Mouse (Mus musculus) heart, postnatal 0 days (tissue): ENCODE results near the gene Wt1. TPM values are rescaled to one million over a fixed set of nuclear protein-coding genes. Genes with fewer than 3 reads are reported as not detected.
A peak's percentile ranks its signal among the peaks of the same experiment; 100 is the strongest.

Source experiments
- ATAC-seq: fragments of 200-750 bp; cut with Nextera tagmentation; 2 replicates; pipeline ENCODE4 v1.8.0; 2017; ENCODE audit warnings: low read depth, moderate number of reproducible peaks, moderate library complexity; ENCODE audit not compliant: insufficient read depth
- DNase-seq: peaks from one replicate; pipeline ENCODE4 v3.0.0-alpha.2; 2016; ENCODE audit warnings: low spot score
- H3K27ac ChIP-seq: fragments of 300-500 bp; sonication (generic); 2 replicates; pipeline ENCODE4 v1.5.1; 2014; ENCODE audit warnings: low read depth, mild to moderate bottlenecking
- H3K27me3 ChIP-seq: fragments of 300-500 bp; sonication (generic); 2 replicates; pipeline ENCODE4 v1.6.1; 2014; ENCODE audit warnings: low read length, mixed read lengths; ENCODE audit not compliant: control insufficient read depth, insufficient read depth
- H3K36me3 ChIP-seq: fragments of 300-500 bp; sonication (generic); replicated peaks from 2 replicates; pipeline ENCODE4 v1.6.1; 2014; ENCODE audit warnings: low read length, mixed read lengths; ENCODE audit not compliant: control insufficient read depth, insufficient read depth
- H3K4me1 ChIP-seq: fragments of 300-500 bp; sonication (generic); 2 replicates; pipeline ENCODE4 v1.6.1; 2014; ENCODE audit warnings: antibody characterized with exemption; ENCODE audit not compliant: control insufficient read depth, insufficient read depth
- H3K4me2 ChIP-seq: fragments of 300-500 bp; sonication (generic); 2 replicates; pipeline ENCODE4 v1.6.1; 2014; ENCODE audit warnings: low read depth, mild to moderate bottlenecking, low read length, moderate library complexity
- H3K4me3 ChIP-seq: fragments of 300-500 bp; sonication (generic); 2 replicates; pipeline ENCODE4 v1.5.1; 2014; ENCODE audit warnings: low read depth, low read length
- H3K9ac ChIP-seq: fragments of 300-500 bp; sonication (generic); replicated peaks from 2 replicates; pipeline ENCODE4 v1.6.1; 2014; ENCODE audit warnings: low read depth, low read length, mixed read lengths
- H3K9me3 ChIP-seq: fragments of 300-500 bp; sonication (generic); replicated peaks from 2 replicates; pipeline ENCODE4 v1.6.1; 2016; ENCODE audit warnings: low read length; ENCODE audit not compliant: control insufficient read depth
- CTCF ChIP-seq: IDR thresholded peaks from 2 replicates; pipeline ENCODE4 v1.5.1; 2016; ENCODE audit warnings: antibody characterized with exemption, control low read depth, low read depth
- EP300 ChIP-seq: IDR thresholded peaks from 2 replicates; pipeline ENCODE4 v1.6.1; 2016; ENCODE audit warnings: antibody characterized with exemption, low read depth
- WGBS: fragments of 180-500 bp; shearing (Covaris S2); extraction: QIAGEN DNeasy Blood & Tissue Kit; methylation state at CpG from one replicate; pipeline ENCODE4 v1.1.7; 2014; 5-methylcytosine and 5-hydroxymethylcytosine counted together
- polyA plus RNA-seq: library from polyadenylated mRNA; unstranded; fragments of >200 nt; fragmentation: Nextera tagmentation; extraction: Ambion mirVana; gene quantifications from 2 replicates; pipeline ENCODE4 v1.2.1, GENCODE M21; 2015
- total RNA-seq: library from RNA; depleted of rRNA; stranded (reverse); fragments of >200 nt; gene quantifications from 2 replicates; pipeline ENCODE4 v1.2.3, GENCODE M21; 2014; ENCODE audit warnings: low replicate concordance; rRNA removed

Wt1 gene
- 7.3 and 24.8 TPM in 2 replicates for total RNA-seq
- 6.4 and 7.2 TPM in 2 replicates for polyA plus RNA-seq

DNA sequence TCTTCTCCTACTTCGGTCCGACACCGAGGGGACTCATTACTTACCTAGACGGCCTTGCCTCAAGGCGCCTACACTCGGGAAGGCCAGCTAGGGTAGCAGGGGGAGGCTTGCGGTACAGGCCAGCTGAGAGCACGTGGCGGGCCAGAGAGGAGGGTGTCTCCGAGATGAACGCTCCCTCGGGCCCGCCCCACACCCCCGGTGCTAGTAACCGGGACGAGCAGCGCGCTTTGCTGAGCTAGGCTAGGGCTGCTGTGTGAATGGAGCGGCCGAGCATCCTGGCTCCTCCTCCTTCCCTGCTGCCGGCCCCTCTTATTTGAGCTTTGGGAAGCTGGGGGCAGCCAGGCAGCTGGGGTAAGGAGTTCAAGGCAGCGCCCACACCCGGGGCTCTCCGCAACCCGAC lies at the start of gene Wt1:
Wt1 (plus strand) TSS at position 251 of the 400 bp plus-strand sequence.
- peak within 1 kb of the TSS; percentile 63 for H3K4me2 ChIP-seq
- peak within 1 kb of the TSS; percentile 58 for H3K4me3 ChIP-seq
- WGBS = under 1% methylated on average over 22 of the region's 25 CpGs
- peaks cover 96% of the 10 kb centered on the region for H3K27me3 ChIP-seq
- H3K9me3 ChIP-seq = no peaks in the 10 kb centered on the region
- H3K9ac ChIP-seq = peak within 1 kb of the TSS; percentile 48
- H3K4me1 ChIP-seq = peaks cover 3% of the 10 kb centered on the region; the same call in 1 of the 2 replicates
- no peaks in the 10 kb centered on the region for H3K36me3 ChIP-seq
- peak within 1 kb of the TSS; percentile 56 for H3K27ac ChIP-seq
- ATAC-seq (peak; percentile 62), DNase-seq (peak; percentile 74)
- TF ChIP-seq CTCF = no peak
- TF ChIP-seq EP300 = no peak

DNA sequence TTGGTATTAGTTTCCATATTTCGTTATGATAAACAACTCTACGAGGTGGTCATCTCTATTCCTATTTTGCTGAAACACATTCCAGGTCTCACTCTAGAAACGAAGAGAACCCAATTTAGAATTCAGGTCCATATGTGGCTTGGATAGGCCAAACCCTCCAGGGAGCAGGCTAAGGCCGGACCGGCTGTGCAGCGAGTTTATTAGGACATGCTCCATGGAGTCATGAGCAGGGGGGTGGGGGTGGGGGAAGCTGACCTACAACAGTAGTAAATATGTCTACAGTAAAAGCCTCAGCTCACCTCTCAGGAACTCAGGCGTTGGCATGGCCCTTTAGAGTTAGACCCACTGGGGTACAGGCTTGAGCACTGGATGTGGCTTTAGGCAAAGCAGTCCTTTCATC lies 49.2 kb upstream of the Wt1 start:
- Histone ChIP-seq H3K36me3 (no peaks in the 10 kb centered on the region), H3K4me3 (no peak overlapping the region), H3K9ac (no peak overlapping the region), H3K27ac (no peak overlapping the region), H3K9me3 (no peaks in the 10 kb centered on the region), H3K4me2 (no peak overlapping the region), H3K4me1 (no peaks in the 10 kb centered on the region), H3K27me3 (no peaks in the 10 kb centered on the region)
- no peak for TF ChIP-seq EP300
- TF ChIP-seq CTCF = no peak
- WGBS = 88% methylated on average over 7 of the region's 7 CpGs
- DNase-seq (no peak), ATAC-seq (no peak)

DNA sequence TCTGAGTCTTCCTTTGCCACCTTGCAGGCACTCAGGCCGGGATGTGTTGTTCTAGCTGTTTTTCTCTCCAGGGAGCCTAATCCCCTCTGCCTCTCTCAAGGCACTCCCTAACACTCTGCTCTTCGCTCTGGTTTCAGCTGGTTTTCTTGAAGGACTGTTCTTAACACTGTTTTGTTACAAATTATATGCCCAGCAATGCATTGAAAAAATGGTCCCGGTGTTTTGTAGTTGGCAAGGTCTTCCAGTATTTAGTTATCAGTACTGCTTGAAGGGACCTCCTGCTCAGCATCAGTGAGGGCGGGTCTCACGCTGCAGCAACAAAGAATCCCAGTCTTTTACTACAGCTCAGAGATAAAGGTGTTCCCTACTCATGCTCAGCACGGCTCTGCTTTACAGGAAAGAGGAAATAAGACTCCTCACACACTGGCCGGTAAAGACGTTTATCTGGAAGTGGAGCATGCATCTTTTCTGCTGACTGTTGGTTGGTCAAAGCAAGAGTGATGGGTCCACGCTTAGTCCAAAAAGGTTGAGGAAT lies 44.0 kb upstream of the Wt1 start:
- Histone ChIP-seq H3K9ac (no peak overlapping the region), H3K27ac (no peak overlapping the region), H3K9me3 (no peaks in the 10 kb centered on the region), H3K4me3 (no peak overlapping the region), H3K4me1 (no peaks in the 10 kb centered on the region), H3K36me3 (no peaks in the 10 kb centered on the region), H3K4me2 (no peak overlapping the region), H3K27me3 (no peaks in the 10 kb centered on the region)
- no peak for ATAC-seq
- no peak for DNase-seq
- no peak for TF ChIP-seq CTCF
- no peak for TF ChIP-seq EP300
- 22% methylated on average over 9 of the region's 9 CpGs for WGBS

DNA sequence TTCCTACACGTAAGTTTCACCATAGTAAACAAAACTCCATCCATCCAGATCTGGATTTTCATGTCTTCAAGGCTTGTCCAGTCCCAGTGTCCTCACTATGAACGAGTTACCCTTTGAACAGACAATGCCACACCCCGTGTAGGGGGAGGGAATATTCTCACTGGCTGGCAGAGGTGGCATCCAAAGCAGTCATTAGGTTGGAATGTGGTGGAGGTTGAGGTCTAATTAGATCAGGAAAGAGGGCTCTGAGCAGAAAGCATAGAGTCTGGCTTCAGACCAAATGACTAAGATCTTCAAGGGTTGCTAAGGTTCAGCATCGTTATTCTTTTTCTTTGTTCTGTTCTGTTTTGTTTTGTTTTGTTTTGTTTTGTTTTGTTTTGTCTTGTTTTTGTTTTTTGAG lies 42.3 kb upstream of the Wt1 start:
- 72% methylated on average over 4 of the region's 4 CpGs for WGBS

DNA sequence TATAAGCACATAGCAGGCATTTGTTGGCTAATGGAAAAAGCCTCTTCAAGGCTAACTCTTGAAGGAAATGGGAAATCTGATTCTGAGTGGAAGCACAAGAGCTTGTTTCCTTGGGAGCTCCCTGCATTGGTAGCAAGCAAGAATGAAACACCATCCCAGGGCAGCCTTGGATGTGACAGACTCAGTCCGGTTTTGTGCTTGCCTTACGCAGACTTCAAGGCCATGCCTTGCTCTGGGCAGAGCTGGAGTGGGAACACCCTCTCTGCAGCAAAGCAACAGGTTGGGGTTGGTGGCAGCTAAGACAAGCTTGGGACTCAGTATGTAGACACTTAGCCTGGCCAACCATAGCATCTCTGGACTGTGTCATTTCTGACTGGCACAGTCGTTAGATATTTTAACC lies 40.2 kb upstream of the Wt1 start:
- Histone ChIP-seq H3K9me3 (no peaks in the 10 kb centered on the region), H3K4me2 (no peak overlapping the region), H3K9ac (no peak overlapping the region), H3K4me1 (peaks cover 6% of the 10 kb centered on the region; the same call in 1 of the 2 replicates), H3K36me3 (no peaks in the 10 kb centered on the region), H3K27ac (no peak overlapping the region), H3K4me3 (no peak overlapping the region), H3K27me3 (no peaks in the 10 kb centered on the region)
- no peak for TF ChIP-seq CTCF
- no peak for TF ChIP-seq EP300
- WGBS = 83% methylated on average over 3 of the region's 3 CpGs
- ATAC-seq (no peak), DNase-seq (no peak)

More for the DNA sequence above, 42.3 kb upstream of the Wt1 start:
- TF ChIP-seq EP300 = no peak
- H3K27me3 ChIP-seq = no peaks in the 10 kb centered on the region
- H3K9ac ChIP-seq = no peak overlapping the region
- H3K4me3 ChIP-seq = no peak overlapping the region
- H3K36me3 ChIP-seq = no peaks in the 10 kb centered on the region
- H3K9me3 ChIP-seq = no peaks in the 10 kb centered on the region
- no peaks in the 10 kb centered on the region for H3K4me1 ChIP-seq
- DNase-seq = no peak
- ATAC-seq = no peak
- H3K27ac ChIP-seq = no peak overlapping the region
- no peak overlapping the region for H3K4me2 ChIP-seq

DNA sequence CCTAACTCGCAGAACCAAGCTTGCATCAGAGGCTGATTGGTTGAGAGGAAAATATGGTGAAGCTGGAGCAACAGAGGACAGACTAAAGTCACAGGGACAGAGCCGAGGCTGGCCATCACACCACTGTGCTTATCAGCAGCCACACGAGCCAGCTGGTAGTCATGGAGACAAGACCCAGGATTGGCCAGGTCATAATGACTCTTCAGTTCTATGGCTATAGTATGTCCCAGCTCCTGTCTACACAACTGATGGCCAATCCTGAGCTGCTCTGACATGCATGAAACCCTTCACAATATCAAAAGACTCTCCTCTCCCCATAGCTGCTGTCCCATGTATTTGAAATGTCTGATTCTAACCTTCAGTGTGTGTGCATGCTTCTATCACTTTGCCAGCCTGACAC lies 38.3 kb upstream of the Wt1 start:
- no peaks in the 10 kb centered on the region for H3K27me3 ChIP-seq
- no peaks in the 10 kb centered on the region for H3K9me3 ChIP-seq
- no peaks in the 10 kb centered on the region for H3K36me3 ChIP-seq
- H3K4me3 ChIP-seq = no peak overlapping the region
- H3K4me1 ChIP-seq = peaks cover 6% of the 10 kb centered on the region; the same call in 1 of the 2 replicates
- H3K4me2 ChIP-seq = no peak overlapping the region
- no peak overlapping the region for H3K27ac ChIP-seq
- H3K9ac ChIP-seq = no peak overlapping the region
- ATAC-seq (no peak), DNase-seq (no peak)
- WGBS = 41% methylated on average over 3 of the region's 3 CpGs
- TF ChIP-seq EP300 (no peak), CTCF (no peak)
